Mouse (Mus musculus): ENCODE measurements around the gene Itpa. TPM values are rescaled to one million over a fixed set of nuclear protein-coding genes. Genes with fewer than 3 reads are reported as not detected.

Gene Itpa
- polyA plus RNA-seq, 1 experiment = 46.8 TPM

Other genes with a start within 250 kb of the Itpa start
- gene Vps16, start 243.3 kb upstream of the Itpa start, polyA plus RNA-seq (2012; ENCODE audit: insufficient read depth, insufficient read length, missing spikeins) = 28.7 and 31.8 TPM in 2 replicates
- 6.9 and 10.4 TPM in 2 replicates for gene Pced1a, start 242.9 kb upstream of the Itpa start, polyA plus RNA-seq (2012; ENCODE audit: insufficient read depth, insufficient read length, missing spikeins)
- gene Ptpra, start 217.3 kb upstream of the Itpa start, polyA plus RNA-seq (2012; ENCODE audit: insufficient read depth, insufficient read length, missing spikeins) = 38.6 and 52.5 TPM in 2 replicates
- gene Mrps26, start 103.9 kb upstream of the Itpa start, polyA plus RNA-seq (2012; ENCODE audit: insufficient read depth, insufficient read length, missing spikeins) = 40.2 and 51.0 TPM in 2 replicates
- gene Oxt, start 91.4 kb upstream of the Itpa start, polyA plus RNA-seq (2012; ENCODE audit: insufficient read depth, insufficient read length, missing spikeins) = not detected in 2 replicates
- gene Avp, start 85.1 kb upstream of the Itpa start, polyA plus RNA-seq (2012; ENCODE audit: insufficient read depth, insufficient read length, missing spikeins) = not detected in 2 replicates
- 6.1 and 7.4 TPM in 2 replicates for gene Fastkd5, start 37.6 kb upstream of the Itpa start, polyA plus RNA-seq (2012; ENCODE audit: insufficient read depth, insufficient read length, missing spikeins)
- 3.3 and 3.6 TPM in 2 replicates for gene Ubox5, start 37.6 kb upstream of the Itpa start, polyA plus RNA-seq (2012; ENCODE audit: insufficient read depth, insufficient read length, missing spikeins)
- gene Lzts3, start 24.8 kb upstream of the Itpa start, polyA plus RNA-seq (2012; ENCODE audit: insufficient read depth, insufficient read length, missing spikeins) = 0.63 and 1.3 TPM in 2 replicates
- 128 and 137 TPM in 2 replicates for gene Ddrgk1, start 3.0 kb upstream of the Itpa start, polyA plus RNA-seq (2012; ENCODE audit: insufficient read depth, insufficient read length, missing spikeins)
- gene Slc4a11, start 29.9 kb downstream of the Itpa start, polyA plus RNA-seq (2012; ENCODE audit: insufficient read depth, insufficient read length, missing spikeins) = not detected in 2 replicates
- gene 4930402H24Rik, start 238.8 kb downstream of the Itpa start, polyA plus RNA-seq (2012; ENCODE audit: insufficient read depth, insufficient read length, missing spikeins) = 62.1 and 105 TPM in 2 replicates
- 9.0 and 9.7 TPM in 2 replicates for gene Atrn, start 238.9 kb downstream of the Itpa start, polyA plus RNA-seq (2012; ENCODE audit: insufficient read depth, insufficient read length, missing spikeins)